Mouse (Mus musculus): ENCODE results near the gene Plk1. TPM values are rescaled to one million over a fixed set of nuclear protein-coding genes. Genes with fewer than 3 reads are reported as not detected.

Gene Plk1
- polyA plus RNA-seq, 1 experiment from 2014 or later: 150 TPM

DNA sequence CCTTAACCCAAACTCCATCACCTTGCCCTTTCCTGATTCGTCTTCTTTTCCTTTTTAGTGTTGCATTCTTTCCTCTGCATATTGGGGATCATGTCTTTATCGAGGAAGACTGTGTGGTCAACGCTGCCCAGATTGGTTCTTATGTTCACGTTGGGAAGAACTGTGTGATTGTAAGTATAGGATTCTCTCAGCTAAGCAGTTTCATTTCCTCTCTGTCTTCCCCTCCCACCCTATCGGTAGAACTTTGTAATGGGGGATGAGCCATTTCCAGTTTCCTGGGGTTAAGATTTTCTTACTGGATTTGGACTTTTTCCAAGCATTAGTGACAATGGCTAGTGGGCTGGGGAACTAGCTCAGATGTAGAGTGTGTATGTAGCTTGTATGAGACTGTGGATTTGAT is 21.0 kb upstream of the Plk1 start:
- Histone ChIP-seq H3K9ac (replicated peaks; ENCODE audit: low read length) (no peak overlapping the region), H3K27me3 (ENCODE audit: insufficient read depth, low read length) (no peaks in the 10 kb centered on the region), H3K4me2 (replicated peaks; ENCODE audit: low read depth, low read length) (no peak overlapping the region), H3K36me3 (ENCODE audit: insufficient read depth, low read length) (peaks cover 63% of the 10 kb centered on the region), H3K27ac (ENCODE audit: low read length) (no peak overlapping the region), H3K4me1 (ENCODE audit: insufficient read depth, low read length) (peaks cover 5% of the 10 kb centered on the region), H3K9me3 (ENCODE audit: low read length) (no peaks in the 10 kb centered on the region), H3K4me3 (ENCODE audit: low read length) (no peak overlapping the region)
- 93% methylated on average over 5 of the region's 5 CpGs for WGBS
- ATAC-seq (ENCODE audit: low FRiP score, low TSS enrichment): no peak

DNA sequence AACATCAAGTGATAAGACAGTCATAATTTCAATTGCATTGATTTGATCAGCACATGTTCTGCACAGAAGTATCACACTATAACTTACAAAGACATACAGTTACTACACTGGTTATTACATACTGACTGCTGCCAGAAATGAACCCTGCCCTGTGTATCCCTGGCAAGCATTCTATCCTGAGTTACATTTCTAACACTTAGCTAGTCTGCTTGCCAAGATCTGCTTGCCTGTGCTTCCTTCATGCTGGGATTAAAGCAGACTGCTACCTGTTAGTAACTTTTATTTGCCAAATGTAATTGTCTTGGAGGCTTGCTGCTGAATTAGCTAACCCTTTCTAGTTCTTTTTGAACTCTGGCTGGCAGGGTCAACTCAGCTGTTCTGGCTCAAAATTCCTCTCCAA is 18.2 kb upstream of the Plk1 start:
- Histone ChIP-seq H3K9ac (replicated peaks; ENCODE audit: low read length) (no peak overlapping the region), H3K9me3 (ENCODE audit: low read length) (no peaks in the 10 kb centered on the region), H3K4me3 (ENCODE audit: low read length) (no peak overlapping the region), H3K4me1 (ENCODE audit: insufficient read depth, low read length) (no peaks in the 10 kb centered on the region), H3K4me2 (replicated peaks; ENCODE audit: low read depth, low read length) (no peak overlapping the region), H3K36me3 (ENCODE audit: insufficient read depth, low read length) (peaks cover 81% of the 10 kb centered on the region), H3K27me3 (ENCODE audit: insufficient read depth, low read length) (no peaks in the 10 kb centered on the region), H3K27ac (ENCODE audit: low read length) (no peak overlapping the region)
- no peak for ATAC-seq (ENCODE audit: low FRiP score, low TSS enrichment)

DNA sequence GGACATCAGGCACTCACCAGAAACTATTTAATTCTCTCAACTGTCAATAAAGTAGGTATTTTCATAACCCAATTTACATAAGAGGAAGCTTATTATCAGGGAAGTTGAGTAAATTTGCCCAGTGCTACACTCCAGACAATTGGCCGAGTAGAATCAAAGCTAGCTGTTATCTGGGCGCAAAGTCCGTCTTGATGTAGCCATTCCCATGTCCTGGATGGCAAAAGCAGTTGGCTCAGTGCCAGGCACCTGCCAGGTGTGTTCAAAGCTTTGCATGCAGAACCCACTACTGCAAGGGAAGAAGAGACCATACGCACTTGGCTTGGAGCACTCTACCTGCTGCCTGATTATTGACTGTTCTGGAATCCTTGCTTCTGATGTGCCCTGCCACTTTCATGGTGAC is 6.8 kb upstream of the Plk1 start:
- Histone ChIP-seq H3K27ac (ENCODE audit: low read length) (no peak overlapping the region), H3K9me3 (ENCODE audit: low read length) (no peaks in the 10 kb centered on the region), H3K4me2 (replicated peaks; ENCODE audit: low read depth, low read length) (no peak overlapping the region), H3K36me3 (ENCODE audit: insufficient read depth, low read length) (peaks cover 19% of the 10 kb centered on the region), H3K27me3 (ENCODE audit: insufficient read depth, low read length) (no peaks in the 10 kb centered on the region), H3K4me3 (ENCODE audit: low read length) (no peak overlapping the region), H3K4me1 (ENCODE audit: insufficient read depth, low read length) (peaks cover 2% of the 10 kb centered on the region; the same call in 1 of the 2 replicates), H3K9ac (replicated peaks; ENCODE audit: low read length) (no peak overlapping the region)
- 84% methylated on average over 4 of the region's 4 CpGs for WGBS
- no peak for ATAC-seq (ENCODE audit: low FRiP score, low TSS enrichment)

DNA sequence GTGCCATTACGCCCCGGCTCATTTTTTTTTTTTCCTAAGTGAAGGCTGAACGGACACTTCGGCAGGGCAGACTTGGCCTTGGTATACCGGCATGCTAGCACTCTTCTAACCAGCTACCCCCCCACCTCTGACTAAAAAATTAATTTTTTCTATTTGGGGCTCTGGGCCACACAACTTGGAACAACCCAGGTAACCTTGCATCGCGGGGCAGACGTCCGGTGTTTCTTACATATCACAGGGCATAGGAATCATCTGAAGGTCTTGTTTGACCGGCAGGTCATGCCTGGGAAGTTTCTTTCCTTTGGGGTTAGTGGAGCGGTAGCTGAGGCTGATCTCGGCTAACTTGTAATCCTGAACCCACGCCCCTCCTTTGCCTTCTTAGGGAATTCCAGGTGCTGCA is 751 bp upstream of the Plk1 start:
- Histone ChIP-seq H3K27ac (ENCODE audit: low read length) (peak overlapping the region; percentile 95), H3K4me2 (replicated peaks; ENCODE audit: low read depth, low read length) (peak overlapping the region; percentile 92), H3K9ac (replicated peaks; ENCODE audit: low read length) (peak overlapping the region; percentile 83), H3K4me3 (ENCODE audit: low read length) (peak overlapping the region; percentile 91), H3K4me1 (ENCODE audit: insufficient read depth, low read length) (peaks cover 31% of the 10 kb centered on the region), H3K36me3 (ENCODE audit: insufficient read depth, low read length) (peaks cover 21% of the 10 kb centered on the region), H3K27me3 (ENCODE audit: insufficient read depth, low read length) (no peaks in the 10 kb centered on the region), H3K9me3 (ENCODE audit: low read length) (no peaks in the 10 kb centered on the region)
- peak; percentile 40 for ATAC-seq (ENCODE audit: low FRiP score, low TSS enrichment)
- 3% methylated on average over 13 of the region's 13 CpGs for WGBS

DNA sequence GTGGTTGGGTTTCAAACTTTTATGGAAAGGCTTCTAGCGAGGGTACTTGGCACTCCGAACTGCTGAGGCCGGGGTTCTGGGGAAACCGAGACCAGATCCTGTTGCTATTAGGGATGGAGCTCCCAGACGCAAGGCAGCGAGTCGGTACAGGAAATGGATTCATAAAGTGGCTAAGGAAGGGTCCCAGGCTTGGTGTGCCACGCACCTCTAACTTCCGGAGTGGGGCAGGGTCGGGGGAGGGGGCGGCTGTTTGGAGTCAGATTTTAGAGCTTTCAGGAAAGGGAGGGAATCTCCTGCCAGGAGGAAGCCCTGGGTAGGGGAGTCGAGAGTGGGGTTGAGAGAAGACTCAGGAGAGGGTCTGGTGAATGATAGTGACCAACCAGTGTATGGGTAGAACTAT is 798 bp downstream of the Plk1 start:
- Histone ChIP-seq H3K9me3 (ENCODE audit: low read length) (no peaks in the 10 kb centered on the region), H3K4me1 (ENCODE audit: insufficient read depth, low read length) (peaks cover 31% of the 10 kb centered on the region), H3K27me3 (ENCODE audit: insufficient read depth, low read length) (no peaks in the 10 kb centered on the region), H3K4me3 (ENCODE audit: low read length) (peak overlapping the region; percentile 91), H3K36me3 (ENCODE audit: insufficient read depth, low read length) (peaks cover 33% of the 10 kb centered on the region), H3K4me2 (replicated peaks; ENCODE audit: low read depth, low read length) (peak overlapping the region; percentile 92), H3K9ac (replicated peaks; ENCODE audit: low read length) (peak overlapping the region; percentile 84), H3K27ac (ENCODE audit: low read length) (peak overlapping the region; percentile 95; the same call in 1 of the 2 replicates)
- no peak for ATAC-seq (ENCODE audit: low FRiP score, low TSS enrichment)
- WGBS: 0% methylated on average over 11 of the region's 12 CpGs

DNA sequence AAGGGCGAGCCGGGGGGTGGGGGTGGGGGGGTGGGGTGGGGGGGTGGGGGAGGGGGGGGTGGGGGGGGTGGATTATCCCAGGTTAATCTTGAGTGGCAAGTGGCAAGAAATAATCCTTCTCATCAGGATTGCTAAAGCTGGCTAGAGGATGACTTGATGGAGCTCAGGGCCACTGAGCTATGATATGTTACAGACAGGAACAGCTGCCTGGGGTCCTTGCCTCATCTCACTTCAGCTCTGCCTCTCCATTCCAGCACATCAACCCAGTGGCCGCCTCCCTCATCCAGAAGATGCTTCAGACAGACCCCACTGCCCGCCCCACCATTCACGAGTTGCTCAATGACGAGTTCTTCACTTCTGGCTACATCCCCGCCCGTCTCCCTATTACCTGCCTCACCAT is 4.5 kb downstream of the Plk1 start:
- WGBS: 89% methylated on average over 8 of the region's 8 CpGs
- no peak overlapping the region for H3K4me3 ChIP-seq (ENCODE audit: low read length)
- no peak for ATAC-seq (ENCODE audit: low FRiP score, low TSS enrichment)

DNA sequence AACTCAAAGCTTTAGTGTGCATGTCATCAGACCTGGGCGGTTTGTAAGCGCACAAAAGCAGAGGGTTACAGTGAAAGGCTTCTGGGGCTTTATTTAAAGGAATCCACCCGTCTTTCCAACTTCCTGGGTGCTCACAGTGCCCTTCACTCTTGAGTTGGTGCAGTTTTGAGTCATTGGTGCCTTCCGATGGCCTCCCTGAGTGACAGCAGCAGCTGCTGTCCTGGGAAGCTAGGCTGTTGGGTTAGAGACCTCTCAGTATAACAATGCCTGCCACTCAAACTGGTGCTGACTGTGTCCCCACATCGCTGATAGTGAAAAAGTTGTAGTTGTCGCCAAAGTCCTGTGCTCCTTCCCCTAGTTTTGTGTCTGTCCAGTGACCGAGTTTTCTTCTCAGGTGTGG is 8.0 kb downstream of the Plk1 start:
- no peaks in the 10 kb centered on the region for H3K27me3 ChIP-seq (ENCODE audit: insufficient read depth, low read length)
- H3K27ac ChIP-seq (ENCODE audit: low read length): no peak overlapping the region
- H3K9ac ChIP-seq (replicated peaks; ENCODE audit: low read length): no peak overlapping the region
- no peak for ATAC-seq (ENCODE audit: low FRiP score, low TSS enrichment)
- H3K9me3 ChIP-seq (ENCODE audit: low read length): no peaks in the 10 kb centered on the region
- H3K4me3 ChIP-seq (ENCODE audit: low read length): no peak overlapping the region
- peaks cover 74% of the 10 kb centered on the region for H3K36me3 ChIP-seq (ENCODE audit: insufficient read depth, low read length)
- no peak overlapping the region for H3K4me2 ChIP-seq (replicated peaks; ENCODE audit: low read depth, low read length)
- H3K4me1 ChIP-seq (ENCODE audit: insufficient read depth, low read length): no peaks in the 10 kb centered on the region
- WGBS: 90% methylated on average over 7 of the region's 7 CpGs

More for the DNA sequence above, 4.5 kb downstream of the Plk1 start:
- H3K27me3 ChIP-seq (ENCODE audit: insufficient read depth, low read length): no peaks in the 10 kb centered on the region
- peaks cover 64% of the 10 kb centered on the region for H3K36me3 ChIP-seq (ENCODE audit: insufficient read depth, low read length)
- H3K9ac ChIP-seq (replicated peaks; ENCODE audit: low read length): no peak overlapping the region
- H3K4me1 ChIP-seq (ENCODE audit: insufficient read depth, low read length): peaks cover 17% of the 10 kb centered on the region
- no peaks in the 10 kb centered on the region for H3K9me3 ChIP-seq (ENCODE audit: low read length)
- no peak overlapping the region for H3K4me2 ChIP-seq (replicated peaks; ENCODE audit: low read depth, low read length)
- no peak overlapping the region for H3K27ac ChIP-seq (ENCODE audit: low read length)

DNA sequence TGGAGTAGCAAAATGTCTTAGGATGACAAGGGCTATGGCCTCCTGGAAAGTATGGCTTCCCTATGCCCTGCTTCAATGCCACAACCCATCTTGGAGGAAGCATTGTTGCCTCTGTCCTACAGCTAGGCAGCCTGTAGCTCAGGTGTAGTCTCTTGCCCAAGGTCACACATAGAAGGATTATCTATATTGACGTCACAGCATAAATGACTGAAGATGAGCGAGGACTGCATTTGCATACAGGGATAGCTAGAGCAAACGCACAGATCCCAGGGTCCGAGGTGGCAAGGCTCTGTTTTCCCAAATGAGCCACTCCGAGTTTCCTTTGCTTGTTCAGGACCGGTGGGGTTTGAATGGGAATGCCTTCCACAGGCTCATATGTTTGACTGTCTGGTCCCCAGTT is 11.5 kb downstream of the Plk1 start:
- WGBS: 89% methylated on average over 6 of the region's 6 CpGs
- no peak for ATAC-seq (ENCODE audit: low FRiP score, low TSS enrichment)

DNA sequence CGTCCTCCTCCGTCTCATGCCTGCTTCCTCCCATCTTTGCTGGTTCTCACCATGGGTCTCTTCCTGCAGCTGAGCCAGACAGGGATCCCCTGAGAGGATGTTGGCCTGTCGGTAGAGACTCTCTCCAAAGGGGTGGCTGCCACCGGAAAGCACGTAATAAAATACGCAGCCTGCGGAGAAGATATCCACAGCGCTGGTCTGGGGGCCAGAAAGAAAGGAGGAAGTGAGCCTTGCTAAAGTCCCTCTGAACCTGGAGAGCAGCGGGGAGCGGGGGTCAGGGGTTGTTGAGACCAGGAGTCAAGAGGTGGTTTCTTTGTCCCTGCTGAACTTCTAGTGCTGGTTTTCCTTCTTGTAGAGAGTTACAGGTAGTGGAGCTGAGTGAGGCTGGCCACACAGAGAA is 12.4 kb downstream of the Plk1 start:
- ATAC-seq (ENCODE audit: low FRiP score, low TSS enrichment): no peak
- no peak overlapping the region for H3K4me2 ChIP-seq (replicated peaks; ENCODE audit: low read depth, low read length)
- peaks cover 38% of the 10 kb centered on the region for H3K36me3 ChIP-seq (ENCODE audit: insufficient read depth, low read length)
- H3K4me3 ChIP-seq (ENCODE audit: low read length): no peak overlapping the region
- H3K27ac ChIP-seq (ENCODE audit: low read length): no peak overlapping the region
- no peaks in the 10 kb centered on the region for H3K9me3 ChIP-seq (ENCODE audit: low read length)
- no peak overlapping the region for H3K9ac ChIP-seq (replicated peaks; ENCODE audit: low read length)
- no peaks in the 10 kb centered on the region for H3K27me3 ChIP-seq (ENCODE audit: insufficient read depth, low read length)
- WGBS: 67% methylated on average over 10 of the region's 10 CpGs
- H3K4me1 ChIP-seq (ENCODE audit: insufficient read depth, low read length): no peaks in the 10 kb centered on the region

More for the DNA sequence above, 11.5 kb downstream of the Plk1 start:
- H3K36me3 ChIP-seq (ENCODE audit: insufficient read depth, low read length): peaks cover 47% of the 10 kb centered on the region
- no peak overlapping the region for H3K4me2 ChIP-seq (replicated peaks; ENCODE audit: low read depth, low read length)
- H3K9ac ChIP-seq (replicated peaks; ENCODE audit: low read length): no peak overlapping the region
- no peak overlapping the region for H3K4me3 ChIP-seq (ENCODE audit: low read length)
- no peaks in the 10 kb centered on the region for H3K4me1 ChIP-seq (ENCODE audit: insufficient read depth, low read length)
- H3K27ac ChIP-seq (ENCODE audit: low read length): no peak overlapping the region
- H3K27me3 ChIP-seq (ENCODE audit: insufficient read depth, low read length): no peaks in the 10 kb centered on the region
- H3K9me3 ChIP-seq (ENCODE audit: low read length): no peaks in the 10 kb centered on the region

DNA sequence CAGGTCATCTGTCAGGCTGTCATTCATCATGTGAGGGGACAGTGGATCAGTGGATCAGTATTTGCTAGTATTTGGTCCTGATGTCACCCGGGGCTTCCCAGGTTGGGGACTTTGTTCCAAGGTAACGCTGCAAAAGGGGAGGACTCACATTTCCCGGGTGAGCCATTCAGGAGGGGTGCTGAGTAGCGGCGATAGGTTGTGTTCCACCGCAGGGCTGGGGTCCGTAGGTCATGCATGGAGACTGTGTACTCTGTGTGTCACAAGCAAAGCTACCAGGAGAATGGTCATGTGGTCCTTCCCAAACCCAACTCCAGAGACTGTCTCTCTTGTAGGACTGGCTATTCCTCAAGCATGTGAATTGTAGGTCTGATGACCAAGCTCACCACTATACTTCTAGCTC is 21.5 kb downstream of the Plk1 start:
- no peak overlapping the region for H3K4me2 ChIP-seq (replicated peaks; ENCODE audit: low read depth, low read length)
- H3K4me1 ChIP-seq (ENCODE audit: insufficient read depth, low read length): 0 out of 2 replicates have a peak, but pooled peaks cover under 1% of the 10 kb centered on the region
- no peak overlapping the region for H3K9ac ChIP-seq (replicated peaks; ENCODE audit: low read length)
- WGBS: 85% methylated on average over 7 of the region's 7 CpGs
- H3K4me3 ChIP-seq (ENCODE audit: low read length): no peak overlapping the region
- no peak overlapping the region for H3K27ac ChIP-seq (ENCODE audit: low read length)
- H3K9me3 ChIP-seq (ENCODE audit: low read length): no peaks in the 10 kb centered on the region
- H3K36me3 ChIP-seq (ENCODE audit: insufficient read depth, low read length): no peaks in the 10 kb centered on the region
- no peaks in the 10 kb centered on the region for H3K27me3 ChIP-seq (ENCODE audit: insufficient read depth, low read length)
- no peak for ATAC-seq (ENCODE audit: low FRiP score, low TSS enrichment)
